Mouse (Mus musculus): ENCODE measurements around the gene Znrf3. TPM values are rescaled to one million over a fixed set of nuclear protein-coding genes. Genes with fewer than 3 reads are reported as not detected.

Gene Znrf3
- polyA plus RNA-seq, 1 experiment, result 13.0 TPM

DNA sequence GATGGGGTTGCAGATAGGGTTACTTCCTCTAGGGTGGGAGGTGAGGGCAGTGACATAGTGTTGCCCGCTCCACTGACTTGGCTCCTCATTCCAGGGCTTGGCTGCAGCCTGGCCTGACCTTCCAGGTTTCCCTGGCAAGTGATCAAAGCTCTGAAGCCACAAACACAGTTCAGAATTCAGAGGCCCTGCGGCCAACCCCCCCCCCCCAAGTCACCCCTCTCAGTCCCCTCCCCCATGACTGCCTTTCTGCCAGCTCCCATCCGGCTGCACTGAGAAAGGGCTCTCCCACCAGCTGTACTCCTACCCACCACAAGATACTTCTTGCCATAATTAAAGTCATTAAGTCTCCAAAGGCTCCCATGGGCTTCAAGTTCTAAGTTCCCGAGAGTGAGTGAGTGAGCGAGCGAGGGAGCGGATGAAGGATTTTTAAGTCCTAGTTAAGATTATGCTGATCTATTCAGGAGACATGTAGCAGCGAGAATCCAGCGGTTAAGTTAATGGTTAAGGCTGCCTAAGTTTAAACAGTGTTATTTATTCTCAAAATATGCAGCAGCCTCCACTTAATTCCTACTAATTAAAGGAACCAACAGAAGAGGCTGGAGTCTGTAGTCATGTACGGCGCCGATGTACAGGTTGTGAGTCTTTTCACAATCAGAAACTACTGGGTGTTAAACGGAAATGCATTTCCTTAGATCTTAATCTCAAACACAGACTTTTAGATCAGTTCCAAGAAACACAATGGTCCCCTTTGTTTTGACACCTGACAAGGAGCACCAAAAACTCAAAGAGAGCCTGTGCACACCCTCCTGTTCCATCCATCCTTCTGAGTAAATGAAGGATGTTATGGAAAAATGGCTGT, 147.3 kb downstream of the Znrf3 start:
- Histone ChIP-seq H3K4me3 (ENCODE audit: control insufficient read depth, low read depth, low read length) (no peak overlapping the region), H3K4me1 (ENCODE audit: control insufficient read depth, insufficient read depth, low read length) (no peaks in the 10 kb centered on the region)

DNA sequence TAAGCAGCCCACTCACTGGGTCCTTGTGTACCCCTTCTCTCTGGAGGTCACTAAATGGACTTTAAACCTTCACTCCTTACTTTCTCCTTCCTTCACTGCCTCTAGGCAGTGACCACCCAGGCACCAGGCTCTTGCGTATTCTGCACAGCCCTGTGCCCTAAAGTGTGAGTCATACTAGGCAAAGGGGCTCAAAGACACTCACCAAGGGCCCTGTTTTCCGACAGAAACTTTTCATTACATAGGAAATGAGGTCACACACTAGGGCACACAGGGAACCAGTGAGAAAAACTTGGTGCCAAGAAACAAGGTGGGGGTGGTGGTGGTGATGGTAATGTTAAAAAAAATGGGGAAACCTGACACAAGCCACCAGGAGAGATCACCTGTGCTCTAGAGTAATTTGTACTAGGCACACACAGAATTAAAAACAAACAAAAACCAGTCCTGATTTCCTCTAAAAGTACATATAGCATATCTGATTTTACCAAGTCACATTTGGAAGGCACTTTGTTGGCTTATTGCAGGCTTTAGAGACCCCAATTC, 148.0 kb downstream of the Znrf3 start:
- no peaks in the 10 kb centered on the region for H3K4me1 ChIP-seq (ENCODE audit: control insufficient read depth, insufficient read depth, low read length)
- TF ChIP-seq CTCF (IDR thresholded peaks at IDR 0.05; ENCODE audit: control insufficient read depth, insufficient read depth, insufficient replicate concordance, low read depth, low read length) (no peak), POLR2A (IDR thresholded peaks at IDR 0.05; ENCODE audit: control insufficient read depth, low read depth, low read length) (no peak)
- no peaks in the 10 kb centered on the region for H3K36me3 ChIP-seq (ENCODE audit: control insufficient read depth, insufficient read depth, low read length)
- H3K4me3 ChIP-seq (ENCODE audit: control insufficient read depth, low read depth, low read length), result no peak overlapping the region
- H3K27ac ChIP-seq (ENCODE audit: control insufficient read depth, insufficient read depth, low read depth, low read length), result no peak overlapping the region
- H3K27me3 ChIP-seq (ENCODE audit: control insufficient read depth, insufficient read depth, low read length), result no peaks in the 10 kb centered on the region

More for the DNA sequence above, 147.3 kb downstream of the Znrf3 start:
- H3K27me3 ChIP-seq (ENCODE audit: control insufficient read depth, insufficient read depth, low read length), result no peaks in the 10 kb centered on the region
- H3K27ac ChIP-seq (ENCODE audit: control insufficient read depth, insufficient read depth, low read depth, low read length), result no peak overlapping the region
- no peak for TF ChIP-seq CTCF (IDR thresholded peaks at IDR 0.05; ENCODE audit: control insufficient read depth, insufficient read depth, insufficient replicate concordance, low read depth, low read length)
- no peak for TF ChIP-seq POLR2A (IDR thresholded peaks at IDR 0.05; ENCODE audit: control insufficient read depth, low read depth, low read length)
- no peaks in the 10 kb centered on the region for H3K36me3 ChIP-seq (ENCODE audit: control insufficient read depth, insufficient read depth, low read length)

DNA sequence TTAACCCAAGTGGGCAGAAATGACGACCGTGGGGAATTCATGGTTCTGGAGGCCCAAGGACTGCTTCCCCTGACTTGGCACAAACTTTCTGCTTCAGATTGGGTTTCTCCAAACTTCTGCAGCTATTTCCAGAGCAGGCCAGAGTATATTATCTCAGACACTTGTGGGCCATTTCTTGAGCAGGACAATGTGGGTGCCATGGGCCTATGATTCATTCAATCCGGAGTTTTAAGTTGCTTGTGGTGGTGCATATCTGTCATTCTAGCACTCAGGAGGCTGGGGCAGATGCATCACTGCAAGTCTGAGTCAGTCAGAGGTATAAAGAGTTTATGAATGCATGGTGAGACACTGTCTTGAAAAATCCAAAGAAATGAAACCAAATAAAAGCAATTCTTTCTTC, 149.8 kb downstream of the Znrf3 start:
- Histone ChIP-seq H3K4me1 (ENCODE audit: control insufficient read depth, insufficient read depth, low read length) (no peaks in the 10 kb centered on the region), H3K36me3 (ENCODE audit: control insufficient read depth, insufficient read depth, low read length) (no peaks in the 10 kb centered on the region), H3K4me3 (ENCODE audit: control insufficient read depth, low read depth, low read length) (no peak overlapping the region), H3K27me3 (ENCODE audit: control insufficient read depth, insufficient read depth, low read length) (no peaks in the 10 kb centered on the region), H3K27ac (ENCODE audit: control insufficient read depth, insufficient read depth, low read depth, low read length) (no peak overlapping the region)
- no peak for TF ChIP-seq CTCF (IDR thresholded peaks at IDR 0.05; ENCODE audit: control insufficient read depth, insufficient read depth, insufficient replicate concordance, low read depth, low read length)
- TF ChIP-seq POLR2A (IDR thresholded peaks at IDR 0.05; ENCODE audit: control insufficient read depth, low read depth, low read length), result no peak

DNA sequence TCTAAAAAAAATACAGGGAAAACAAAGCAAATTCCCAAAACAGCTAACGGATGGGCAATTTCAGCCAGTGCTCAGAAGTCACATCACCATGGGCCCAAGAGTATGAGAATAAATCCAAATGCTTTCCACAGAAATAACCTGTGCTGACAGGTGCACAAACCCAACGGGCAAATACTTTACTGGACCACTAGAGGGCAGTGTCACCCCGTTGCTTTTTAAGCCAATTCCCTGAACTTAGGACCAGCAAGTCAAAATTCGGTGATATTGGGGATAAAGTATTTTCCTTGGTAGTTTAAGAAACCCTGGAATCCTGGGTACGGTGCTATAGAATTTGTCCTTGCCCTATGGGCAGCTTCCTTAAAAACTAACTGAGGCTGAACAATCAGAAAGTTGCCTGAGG, 154.0 kb downstream of the Znrf3 start:
- Histone ChIP-seq H3K36me3 (ENCODE audit: control insufficient read depth, insufficient read depth, low read length) (0 out of 2 replicates have a peak, but pooled peaks cover 3% of the 10 kb centered on the region), H3K4me3 (ENCODE audit: control insufficient read depth, low read depth, low read length) (no peak overlapping the region), H3K4me1 (ENCODE audit: control insufficient read depth, insufficient read depth, low read length) (no peaks in the 10 kb centered on the region), H3K27ac (ENCODE audit: control insufficient read depth, insufficient read depth, low read depth, low read length) (no peak overlapping the region), H3K27me3 (ENCODE audit: control insufficient read depth, insufficient read depth, low read length) (no peaks in the 10 kb centered on the region)
- TF ChIP-seq CTCF (IDR thresholded peaks at IDR 0.05; ENCODE audit: control insufficient read depth, insufficient read depth, insufficient replicate concordance, low read depth, low read length), result no peak; the same call in 1 of the 2 replicates
- no peak for TF ChIP-seq POLR2A (IDR thresholded peaks at IDR 0.05; ENCODE audit: control insufficient read depth, low read depth, low read length)

DNA sequence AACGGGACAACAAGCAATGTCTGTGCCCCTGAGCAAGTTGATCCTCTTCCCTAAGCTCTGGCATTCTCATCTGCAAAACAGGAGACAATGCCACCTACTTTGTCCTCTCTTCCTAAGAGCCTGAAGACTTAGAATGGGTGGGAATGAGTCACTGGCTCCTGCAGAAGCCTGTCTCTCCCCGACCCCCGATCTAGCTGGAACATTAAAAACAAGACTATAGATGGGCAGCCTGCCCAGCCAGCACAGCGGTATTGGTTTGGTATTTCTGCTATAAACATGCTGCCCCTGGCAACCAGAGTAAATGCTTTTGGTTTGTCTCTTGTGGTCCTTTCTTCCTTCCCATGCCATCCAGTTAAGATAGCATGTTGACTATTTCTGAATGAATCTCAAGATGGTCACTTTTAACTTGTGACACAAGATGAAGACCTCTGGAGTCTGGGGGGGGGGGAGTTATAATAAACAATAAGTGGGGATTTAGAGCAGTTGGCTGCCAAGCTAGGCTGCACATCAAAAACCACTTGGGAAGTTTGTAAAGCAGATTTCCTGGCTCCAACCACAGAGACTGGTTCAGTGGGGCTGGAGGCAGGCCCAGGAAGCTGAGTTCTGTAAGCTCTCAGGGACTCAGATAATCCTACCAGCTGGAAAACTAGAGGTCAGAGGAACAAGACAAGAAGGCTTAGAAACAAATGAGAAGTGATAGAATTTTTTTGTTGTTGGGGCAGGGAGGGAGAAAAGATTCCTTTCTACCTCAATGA, 154.6 kb downstream of the Znrf3 start:
- no peak for TF ChIP-seq CTCF (IDR thresholded peaks at IDR 0.05; ENCODE audit: control insufficient read depth, insufficient read depth, insufficient replicate concordance, low read depth, low read length)

DNA sequence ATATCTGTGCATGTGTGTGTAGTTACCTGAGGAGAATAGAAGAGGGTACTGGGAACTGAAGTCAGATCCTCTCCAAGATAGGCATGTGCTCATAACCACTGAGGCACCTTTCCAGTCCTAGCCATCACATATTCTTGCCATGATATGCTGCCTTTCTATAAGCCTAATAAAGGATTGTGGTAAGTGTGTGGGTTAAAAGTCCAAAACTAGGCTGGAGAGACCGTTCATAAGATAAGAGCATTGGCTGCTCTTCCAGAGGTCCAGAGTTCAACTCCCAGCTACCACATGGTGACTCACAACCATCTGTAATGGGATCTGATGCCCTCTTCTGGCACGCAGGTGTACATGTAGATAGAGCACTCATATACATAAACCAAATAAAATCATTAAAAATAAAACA, 160.7 kb downstream of the Znrf3 start:
- Histone ChIP-seq H3K4me1 (ENCODE audit: control insufficient read depth, insufficient read depth, low read length) (no peaks in the 10 kb centered on the region), H3K27me3 (ENCODE audit: control insufficient read depth, insufficient read depth, low read length) (no peaks in the 10 kb centered on the region), H3K27ac (ENCODE audit: control insufficient read depth, insufficient read depth, low read depth, low read length) (no peak overlapping the region), H3K36me3 (ENCODE audit: control insufficient read depth, insufficient read depth, low read length) (peaks cover 9% of the 10 kb centered on the region; the same call in 1 of the 2 replicates), H3K4me3 (ENCODE audit: control insufficient read depth, low read depth, low read length) (no peak overlapping the region)
- TF ChIP-seq CTCF (IDR thresholded peaks at IDR 0.05; ENCODE audit: control insufficient read depth, insufficient read depth, insufficient replicate concordance, low read depth, low read length) (no peak), POLR2A (IDR thresholded peaks at IDR 0.05; ENCODE audit: control insufficient read depth, low read depth, low read length) (no peak)

More for the DNA sequence above, 154.6 kb downstream of the Znrf3 start:
- Histone ChIP-seq H3K27ac (ENCODE audit: control insufficient read depth, insufficient read depth, low read depth, low read length) (no peak overlapping the region), H3K36me3 (ENCODE audit: control insufficient read depth, insufficient read depth, low read length) (0 out of 2 replicates have a peak, but pooled peaks cover 3% of the 10 kb centered on the region), H3K4me1 (ENCODE audit: control insufficient read depth, insufficient read depth, low read length) (no peaks in the 10 kb centered on the region), H3K27me3 (ENCODE audit: control insufficient read depth, insufficient read depth, low read length) (no peaks in the 10 kb centered on the region), H3K4me3 (ENCODE audit: control insufficient read depth, low read depth, low read length) (no peak overlapping the region)

DNA sequence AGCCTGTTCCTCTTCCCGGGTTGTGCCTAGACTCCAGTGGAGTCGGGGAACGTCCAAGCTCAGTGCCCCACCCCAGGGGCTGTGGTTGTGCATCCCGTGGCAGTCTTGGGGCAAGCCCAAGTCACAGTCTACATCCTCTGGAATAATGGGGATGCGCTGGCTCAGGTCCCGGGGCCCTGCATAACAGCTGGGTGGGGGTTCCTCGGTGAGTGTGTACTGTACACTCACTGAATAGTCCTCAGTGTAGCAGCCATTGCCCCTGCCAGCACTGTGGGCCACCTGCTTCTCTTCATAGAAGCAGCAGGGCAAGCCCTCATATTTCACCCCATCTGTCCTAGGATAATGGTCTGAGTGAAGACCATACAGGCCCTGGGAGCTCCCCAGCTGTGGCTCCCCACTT, 163.7 kb downstream of the Znrf3 start:
- peaks cover 7% of the 10 kb centered on the region; the same call in 1 of the 2 replicates for H3K36me3 ChIP-seq (ENCODE audit: control insufficient read depth, insufficient read depth, low read length)
- TF ChIP-seq CTCF (IDR thresholded peaks at IDR 0.05; ENCODE audit: control insufficient read depth, insufficient read depth, insufficient replicate concordance, low read depth, low read length), result no peak
- TF ChIP-seq POLR2A (IDR thresholded peaks at IDR 0.05; ENCODE audit: control insufficient read depth, low read depth, low read length), result no peak

More for the DNA sequence above, 163.7 kb downstream of the Znrf3 start:
- Histone ChIP-seq H3K27me3 (ENCODE audit: control insufficient read depth, insufficient read depth, low read length) (no peaks in the 10 kb centered on the region), H3K27ac (ENCODE audit: control insufficient read depth, insufficient read depth, low read depth, low read length) (no peak overlapping the region), H3K4me1 (ENCODE audit: control insufficient read depth, insufficient read depth, low read length) (no peaks in the 10 kb centered on the region), H3K4me3 (ENCODE audit: control insufficient read depth, low read depth, low read length) (no peak overlapping the region)
